Mouse (Mus musculus): ENCODE measurements around the gene Vsir.

Vsir gene

GRCm38 (mm10) chr10:60388332-60388731 lies 41.7 kb downstream of the Vsir start:
- no peak for DNase-seq (ENCODE audit: low spot score)

- DNase-seq (ENCODE audit: low spot score): no peak
Measured at GRCm38 (mm10) chr10:60389447-60389865, 42.8 kb downstream of the Vsir start.

- no peak for DNase-seq (ENCODE audit: low spot score)
Measured at GRCm38 (mm10) chr10:60390177-60390903, 43.7 kb downstream of the Vsir start.

- DNase-seq (ENCODE audit: low spot score): no peak
Measured at GRCm38 (mm10) chr10:60390904-60391420, 44.3 kb downstream of the Vsir start.

- no peak for DNase-seq (ENCODE audit: low spot score)
Measured at GRCm38 (mm10) chr10:60391661-60392060, 45.0 kb downstream of the Vsir start.

- no peak for DNase-seq (ENCODE audit: low spot score)
Measured at GRCm38 (mm10) chr10:60394936-60395335, 48.3 kb downstream of the Vsir start.

- no peak for DNase-seq (ENCODE audit: low spot score)
Measured at GRCm38 (mm10) chr10:60395605-60396004, 49.0 kb downstream of the Vsir start.

- no peak for DNase-seq (ENCODE audit: low spot score)
Measured at GRCm38 (mm10) chr10:60398051-60398814, 51.6 kb downstream of the Vsir start.

GRCm38 (mm10) chr10:60399449-60399848 lies 52.8 kb downstream of the Vsir start, which contains the start of gene Gm17455:
TSS of gene Gm17455 (plus strand) at chr10:60399726.
- no peak for DNase-seq (ENCODE audit: low spot score)

GRCm38 (mm10) chr10:60400507-60401295 lies 54.0 kb downstream of the Vsir start:
- no peak for DNase-seq (ENCODE audit: low spot score)

- DNase-seq (ENCODE audit: low spot score): peak; percentile 16
Measured at GRCm38 (mm10) chr10:60405460-60406177, 59.0 kb downstream of the Vsir start.

GRCm38 (mm10) chr10:60407831-60408230 lies 61.2 kb downstream of the Vsir start:
- peak; percentile 61 for DNase-seq (ENCODE audit: low spot score)

- no peak for DNase-seq (ENCODE audit: low spot score)
Measured at GRCm38 (mm10) chr10:60411794-60412193, 65.1 kb downstream of the Vsir start.

GRCm38 (mm10) chr10:60413756-60414155 lies 67.1 kb downstream of the Vsir start:
- no peak for DNase-seq (ENCODE audit: low spot score)

- no peak for DNase-seq (ENCODE audit: low spot score)
Measured at GRCm38 (mm10) chr10:60417041-60417440, 70.4 kb downstream of the Vsir start.

- DNase-seq (ENCODE audit: low spot score): peak; percentile 69
Measured at GRCm38 (mm10) chr10:60418137-60418536, 71.5 kb downstream of the Vsir start.

- DNase-seq (ENCODE audit: low spot score): no peak
Measured at GRCm38 (mm10) chr10:60419624-60420023, 73.0 kb downstream of the Vsir start.
